Mouse (Mus musculus) activated CD4-positive, CD25-positive, alpha-beta regulatory T cell, adult 4 months (primary cell): ENCODE results near the gene Tspan9. TPM values are rescaled to one million over a fixed set of nuclear protein-coding genes. Genes with fewer than 3 reads are reported as not detected.

Experiments used
- ATAC-seq: one replicate; pipeline ENCODE4 v1.8.0; 2017
- polyA plus RNA-seq, 2 experiments: library from polyadenylated mRNA; unstranded; fragments of 100-300 nt; shearing (Covaris generic); gene quantifications; one replicate each; pipeline ENCODE4 v1.2.1; 2017

The Tspan9 gene
- polyA plus RNA-seq, 2 experiments from 2014 or later, result 0.08 to 0.23 TPM

DNA sequence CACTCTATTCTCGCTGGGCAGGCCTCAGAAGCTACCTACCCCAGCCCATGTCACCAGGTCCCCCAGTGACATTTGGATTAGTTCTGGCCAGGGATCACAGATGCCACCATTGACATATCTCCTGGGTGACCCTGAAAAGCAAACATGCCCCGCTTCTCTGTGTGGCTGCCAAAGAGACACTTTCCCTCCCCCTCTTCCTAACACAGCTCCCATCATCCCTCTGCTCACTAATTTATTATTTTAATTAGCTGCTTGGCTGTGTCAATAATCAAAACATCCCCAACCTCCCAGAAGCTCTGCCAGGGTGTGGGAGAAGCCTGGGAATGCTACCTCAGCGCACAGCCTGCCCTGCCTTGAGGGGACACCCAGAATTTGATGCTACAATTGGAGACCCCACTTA is 226.4 kb downstream of the Tspan9 start:
- ATAC-seq, result no peak

- ATAC-seq, result no peak
Observed at GRCm38 (mm10) chr6:127912938-127913337, 230.5 kb downstream of the Tspan9 start.

DNA sequence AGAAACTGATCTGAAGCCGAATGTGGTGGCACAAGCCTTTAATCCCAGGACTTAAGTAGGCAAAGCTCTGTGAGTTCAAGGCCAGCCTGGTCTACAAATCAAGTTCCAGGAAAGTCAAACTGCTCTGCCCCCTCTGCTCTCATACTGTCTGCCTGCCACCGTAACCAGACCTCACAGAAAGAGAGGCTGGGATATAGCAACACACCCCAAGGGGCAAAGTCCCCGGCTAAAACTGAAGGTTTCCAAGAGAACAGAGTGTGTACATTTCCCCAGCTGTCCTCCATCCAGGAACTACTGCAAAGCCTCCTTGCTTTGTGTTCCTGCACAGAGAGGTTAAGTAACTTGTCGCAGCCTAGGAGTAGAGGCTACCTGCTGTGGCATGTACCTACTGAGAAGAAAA is 231.7 kb downstream of the Tspan9 start:
- ATAC-seq, result no peak

Other genes starting within 250 kb of the Tspan9 start
- gene Tead4, start 157.2 kb upstream of the Tspan9 start, polyA plus RNA-seq, result not detected
- 1 to 10 TPM; 2.0 to 2.5 TPM for gene Tulp3, start 212.3 kb upstream of the Tspan9 start, polyA plus RNA-seq
- gene Rhno1, start 219.3 kb upstream of the Tspan9 start, polyA plus RNA-seq, result 10 to 100 TPM; 64.4 to 75.0 TPM
- 1 to 10 TPM; 3.8 to 4.0 TPM for gene Foxm1, start 219.4 kb upstream of the Tspan9 start, polyA plus RNA-seq
- gene Tex52, start 231.9 kb upstream of the Tspan9 start, polyA plus RNA-seq, result not detected
- not detected for gene Gm44596, start 231.9 kb upstream of the Tspan9 start, polyA plus RNA-seq